Mouse (Mus musculus) T-helper 1 cell (primary cell): ENCODE data around the gene Olfr668.
"Not testable (repeated sequence)": the region's sequence is repeated elsewhere in the genome, so short reads cannot be mapped to it uniquely, and the experiment has no call there.

Source experiments
- in situ Hi-C: fragments of 300-600 bp; cut with MboI, MseI; formaldehyde crosslinking; loops from one replicate; pipeline ENCODE4 v1.15.1; 2025; ENCODE audit warnings: high pct_unique_total_duplicates

The Olfr668 gene

DNA sequence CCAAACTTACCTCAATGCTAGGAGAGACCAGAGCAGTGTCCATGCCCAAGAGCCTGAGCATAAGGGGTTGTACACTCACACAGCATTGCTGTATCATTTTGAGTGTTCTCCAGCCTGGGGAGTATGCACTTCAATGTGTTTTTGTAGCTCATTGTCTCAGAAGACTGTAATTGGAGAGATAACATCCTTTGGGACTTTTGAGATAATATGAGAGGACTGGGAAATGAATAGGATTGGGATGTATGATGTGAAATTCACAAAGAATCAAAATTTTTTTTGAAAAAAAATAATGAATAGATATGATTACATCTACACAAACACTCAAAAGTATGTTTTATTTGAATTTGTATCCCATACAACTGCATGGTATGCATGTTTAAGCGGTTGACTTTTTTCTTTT, at the start of gene Olfr668:
Gene Olfr668 (minus strand): TSS at position 101 of the 400 bp plus-strand sequence.
- in situ Hi-C loops, result no loop called here

DNA sequence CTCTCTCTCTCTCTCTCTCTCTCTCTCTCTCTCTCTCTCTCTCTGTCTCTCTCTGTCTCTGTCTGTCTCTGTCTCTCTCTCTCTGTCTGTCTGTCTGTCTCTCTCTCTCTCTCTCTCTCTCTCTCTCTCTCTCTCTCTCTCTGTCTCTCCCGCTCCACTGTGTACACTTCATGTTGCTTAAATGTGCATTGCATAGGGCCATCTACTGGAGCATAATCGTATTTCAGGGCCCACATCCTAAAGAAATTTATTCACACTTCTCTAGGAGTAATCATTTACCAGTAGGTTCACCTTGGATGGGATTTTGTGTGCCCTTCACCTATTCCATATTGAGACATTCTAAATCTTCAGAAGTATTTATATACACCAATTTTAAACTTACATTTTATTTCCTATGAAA, 44.6 kb upstream of the Olfr668 start:
- in situ Hi-C loops, result not testable (repeated sequence)

DNA sequence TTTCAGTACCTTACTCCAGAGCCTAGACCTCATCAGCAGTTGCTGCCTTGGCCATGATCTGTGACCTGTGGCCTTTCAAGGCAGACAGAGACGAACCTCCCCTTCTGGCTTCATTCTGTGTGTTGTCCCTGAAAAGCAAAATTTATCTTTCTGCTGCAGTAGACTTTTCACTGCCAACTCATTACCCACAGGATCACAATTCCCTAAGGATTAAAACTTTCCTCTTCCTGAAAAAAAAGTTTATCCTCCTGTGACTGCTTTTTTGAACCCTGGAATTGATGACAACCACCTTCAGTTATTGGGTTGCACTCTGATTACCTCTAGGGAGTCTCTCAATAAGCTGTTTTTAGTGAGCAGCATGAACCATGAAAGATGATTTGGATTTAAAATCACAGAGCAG, 34.7 kb upstream of the Olfr668 start, which contains the start of gene Olfr670:
Gene Olfr670 (minus strand): TSS at position 101 of the 400 bp plus-strand sequence.
- in situ Hi-C loops, result no loop called here

DNA sequence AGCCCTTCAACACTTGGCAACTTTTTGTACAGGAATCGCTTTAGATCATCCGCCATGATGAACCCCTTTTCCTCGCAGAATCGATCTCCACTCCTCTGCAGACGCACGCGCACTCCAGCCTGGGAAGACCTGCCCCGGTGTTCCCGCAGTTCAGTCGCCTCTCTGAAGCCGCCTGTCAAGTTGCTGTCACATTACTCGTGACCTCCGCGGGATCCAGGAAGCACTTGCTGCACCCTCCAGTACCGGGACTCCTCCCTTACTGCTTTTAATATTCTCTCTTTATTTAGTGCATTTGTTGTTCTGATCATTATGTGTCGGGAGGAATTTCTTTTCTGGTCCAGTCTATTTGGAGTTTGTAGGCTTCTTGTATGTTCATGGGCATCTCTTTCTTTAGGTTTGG, 22.4 kb upstream of the Olfr668 start:
- in situ Hi-C loops, result not testable (repeated sequence)

DNA sequence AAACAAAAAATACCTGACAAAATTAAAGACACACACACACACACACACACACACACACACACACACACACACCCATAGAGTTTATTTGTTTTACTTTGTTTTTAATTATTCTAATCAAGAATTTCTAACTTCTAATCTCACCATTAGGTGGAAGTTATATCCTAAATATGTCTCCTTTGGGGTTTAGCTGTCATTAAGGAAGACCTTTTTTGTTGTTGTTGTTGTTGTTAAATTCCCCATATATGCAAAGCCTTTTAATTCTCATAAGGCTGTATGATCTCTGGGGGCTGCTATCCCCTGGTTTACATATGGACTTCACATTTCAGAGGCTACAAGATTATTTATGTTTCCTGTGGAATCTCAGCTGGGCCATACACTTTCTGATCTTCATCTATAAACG, 6.1 kb upstream of the Olfr668 start, which contains the start of gene Olfr669:
Gene Olfr669 (plus strand): TSS at position 301 of the 400 bp plus-strand sequence.
- in situ Hi-C loops, result no loop called here

DNA sequence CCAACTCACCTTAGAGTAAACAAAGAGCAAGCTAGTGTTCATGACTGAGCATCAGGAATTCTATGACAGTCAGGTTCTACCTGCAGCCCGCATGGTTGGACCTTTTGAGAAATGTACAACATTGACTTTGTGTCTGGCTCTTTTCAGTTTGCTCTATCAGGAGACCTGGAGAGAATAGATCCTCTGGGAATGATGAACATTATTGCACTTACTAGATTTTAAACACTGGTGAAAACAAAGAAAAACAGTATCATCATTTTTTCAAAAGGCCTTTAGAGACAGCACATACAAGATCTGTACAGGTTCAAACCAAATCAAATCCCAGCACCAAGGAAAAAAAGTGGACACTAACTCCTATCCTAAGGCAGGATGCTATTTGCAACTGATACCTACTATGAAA, 6.5 kb downstream of the Olfr668 start, which contains the start of gene Olfr667:
Gene Olfr667 (minus strand): TSS at position 101 of the 400 bp plus-strand sequence.
- in situ Hi-C loops, result no loop called here

DNA sequence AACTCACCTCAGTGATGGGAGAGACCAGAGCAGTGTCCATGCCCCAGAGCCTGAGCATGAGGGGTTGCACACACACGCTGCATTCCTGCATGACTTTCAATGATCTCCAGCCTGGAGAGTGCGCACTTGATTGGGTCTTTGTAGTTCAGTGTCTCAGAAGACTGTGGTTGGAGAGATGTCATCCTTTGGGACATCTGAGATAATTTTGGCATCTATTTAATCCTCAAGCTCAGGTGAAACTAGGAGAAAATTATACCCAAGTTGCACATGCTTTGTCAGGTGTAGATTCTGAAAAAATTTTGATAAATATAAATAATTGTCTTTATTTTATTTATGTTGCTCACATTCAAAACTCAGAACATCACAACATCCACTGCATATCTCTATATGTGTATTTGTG, 32.0 kb downstream of the Olfr668 start, which contains the start of gene Olfr666:
Gene Olfr666 (minus strand): TSS at position 101 of the 400 bp plus-strand sequence.
- in situ Hi-C loops, result no loop called here

DNA sequence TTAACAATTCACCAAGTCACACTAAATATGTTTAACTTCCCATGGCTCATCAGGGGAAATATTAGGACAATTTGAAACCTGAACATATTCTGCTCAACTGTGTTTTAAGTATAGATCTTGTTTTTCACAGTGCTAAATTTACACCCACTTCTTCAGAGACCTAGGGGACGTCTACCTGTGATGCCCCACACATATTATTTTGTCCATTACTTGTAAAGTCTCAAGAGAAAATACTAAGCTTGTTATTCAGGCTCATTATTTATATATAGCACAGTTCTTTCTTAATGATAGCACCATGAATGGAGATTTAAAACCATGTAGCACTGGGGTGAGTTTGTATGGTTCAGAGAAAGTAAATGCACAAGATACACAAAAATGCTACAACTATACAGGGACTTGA, 50.1 kb downstream of the Olfr668 start, which contains the start of gene Olfr665:
Gene Olfr665 (plus strand): TSS at position 301 of the 400 bp plus-strand sequence.
- in situ Hi-C loops, result no loop called here
